Mouse (Mus musculus) cerebellum, postnatal 25 days (tissue): ENCODE data around the gene Tmem233.

Experiments used
- DNase-seq, 2 experiments: peaks; one replicate each; pipeline ENCODE4 v3.0.0; 2021; ENCODE audit warnings: mixed read lengths in 2 of 2

Tmem233 gene

GRCm38 (mm10) chr5:116003154-116003553 is 79.9 kb downstream of the Tmem233 start:
- DNase-seq, result no peak

DNA sequence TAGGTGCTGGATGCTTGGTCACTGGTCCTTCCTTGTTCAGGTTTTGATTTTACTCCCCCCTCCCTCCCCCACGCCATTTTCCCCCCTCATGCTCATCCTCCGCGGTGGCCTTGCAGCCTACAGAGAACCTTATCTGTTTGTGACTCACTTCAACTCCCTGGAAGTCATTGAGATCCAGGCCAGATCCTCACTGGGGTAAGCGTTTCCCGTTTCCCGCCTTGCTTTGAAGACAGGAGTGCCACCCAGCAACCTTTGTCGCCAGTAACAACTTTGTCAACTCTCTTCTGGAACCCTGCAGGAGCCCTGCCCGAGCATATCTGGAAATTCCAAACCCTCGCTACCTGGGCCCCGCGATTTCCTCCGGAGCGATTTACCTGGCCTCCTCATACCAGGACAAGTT is 85.7 kb downstream of the Tmem233 start:
- no peak for DNase-seq

DNA sequence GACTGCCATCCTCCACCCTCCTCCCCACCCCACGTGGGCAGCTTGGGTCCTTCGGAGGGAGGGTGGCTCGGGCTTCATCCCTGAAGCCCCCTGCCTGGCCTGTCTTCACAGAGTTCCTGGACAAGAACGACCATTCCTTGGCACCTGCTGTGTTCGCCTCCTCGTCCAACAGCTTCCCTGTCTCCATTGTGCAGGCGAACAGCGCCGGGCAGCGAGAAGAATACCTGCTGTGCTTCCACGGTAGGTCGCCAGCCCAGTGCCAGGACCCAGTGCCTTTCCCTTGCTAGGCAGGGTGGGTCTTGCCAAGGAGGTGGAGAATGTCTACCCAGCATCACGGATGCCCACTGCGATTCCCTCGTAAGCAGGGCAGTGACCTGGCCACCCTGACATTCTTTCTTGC is 88.9 kb downstream of the Tmem233 start:
- peak; percentile 57 for DNase-seq

- no peak for DNase-seq
Observed at GRCm38 (mm10) chr5:115991717-115992116, 91.3 kb downstream of the Tmem233 start.
